ENCODE assay signal across 10 mouse cellular contexts in the genomic region with DNA sequence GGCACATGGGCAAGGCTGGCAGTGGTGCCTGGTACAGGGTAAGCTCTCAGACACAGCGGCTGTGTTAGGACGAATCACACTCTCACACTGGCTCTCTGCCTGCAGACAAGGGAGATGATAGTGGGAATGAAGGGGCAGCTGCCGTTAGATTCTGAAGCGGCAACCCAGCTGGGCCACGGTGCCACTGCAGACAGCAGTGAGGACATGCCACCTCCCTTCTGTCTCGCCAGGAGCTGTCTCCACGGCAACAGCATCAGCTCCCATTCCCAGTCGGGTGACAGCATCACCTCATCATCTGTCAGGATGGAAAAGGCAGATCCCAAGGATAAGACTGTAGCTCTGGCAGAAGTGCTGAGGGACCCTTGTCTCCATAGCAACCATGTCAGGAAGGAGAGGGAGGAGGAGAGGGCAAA. TPM values are rescaled to one million over a fixed set of nuclear protein-coding genes. Genes with fewer than 3 reads are reported as not detected.
A peak's percentile ranks its signal among the peaks of the same experiment; 100 is the strongest.
DNase-seq lines count a peak whose midpoint lies in the region; ATAC-seq lines count a peak whose summit lies in the region.
"Had no signal": no experiment of that assay in that cellular context is flagged by ENCODE, and none has a peak within 500 bp of the region (broad histone marks: within the 10 kb centered on the region; RNA-seq: fewer than 3 reads in every experiment).

No protein-coding gene starts in this region.

- WGBS in heart, embryonic 13.5 days, result 42% methylated on average over 8 of the region's 8 CpGs
- WGBS in forebrain, embryonic 12.5 days, result 49% methylated on average over 8 of the region's 8 CpGs
- 14% methylated on average over 8 of the region's 8 CpGs for WGBS in neural tube, embryonic 15.5 days
- 79% methylated on average over 8 of the region's 8 CpGs for WGBS in liver, embryonic 11.5 days

- no peak for ATAC-seq in heart, embryonic 13.5 days (ENCODE audit: extremely low read depth, insufficient number of reproducible peaks, low FRiP score, low TSS enrichment)
- peak; percentile 91 for ATAC-seq in forebrain, embryonic 12.5 days (ENCODE audit: low FRiP score)
- ATAC-seq in neural tube, embryonic 15.5 days (ENCODE audit: low FRiP score), result peak; percentile 84
- no peak for ATAC-seq in liver, embryonic 11.5 days (replicated peaks; ENCODE audit: low FRiP score)

- H3K4me2 ChIP-seq in heart, embryonic 13.5 days, result no peak overlapping the region
- peak overlapping the region; percentile 25 for H3K4me2 ChIP-seq in forebrain, embryonic 12.5 days
- peak overlapping the region; percentile 42 for H3K4me2 ChIP-seq in neural tube, embryonic 15.5 days
- H3K4me2 ChIP-seq in liver, embryonic 11.5 days, result no peak overlapping the region

- H3K36me3 ChIP-seq in heart, embryonic 13.5 days, result peaks cover 86% of the 10 kb centered on the region
- peaks cover 72% of the 10 kb centered on the region for H3K36me3 ChIP-seq in forebrain, embryonic 12.5 days (replicated peaks)
- peaks cover 45% of the 10 kb centered on the region for H3K36me3 ChIP-seq in neural tube, embryonic 15.5 days
- H3K36me3 ChIP-seq in liver, embryonic 11.5 days (ENCODE audit: control insufficient read depth, insufficient read depth, low read length), result peaks cover 19% of the 10 kb centered on the region

- peaks cover 5% of the 10 kb centered on the region; the same call in 1 of the 2 replicates for H3K9me3 ChIP-seq in heart, embryonic 13.5 days
- H3K9me3 ChIP-seq in forebrain, embryonic 12.5 days, result no peaks in the 10 kb centered on the region
- H3K9me3 ChIP-seq in neural tube, embryonic 15.5 days (replicated peaks), result no peaks in the 10 kb centered on the region
- no peaks in the 10 kb centered on the region for H3K9me3 ChIP-seq in liver, embryonic 11.5 days (ENCODE audit: control insufficient read depth, low read length)

- peaks cover 40% of the 10 kb centered on the region for H3K4me1 ChIP-seq in heart, embryonic 13.5 days
- peaks cover 35% of the 10 kb centered on the region for H3K4me1 ChIP-seq in forebrain, embryonic 12.5 days
- peaks cover 54% of the 10 kb centered on the region for H3K4me1 ChIP-seq in neural tube, embryonic 15.5 days
- no peaks in the 10 kb centered on the region for H3K4me1 ChIP-seq in liver, embryonic 11.5 days (replicated peaks; ENCODE audit: control insufficient read depth, insufficient read depth, low read length)

- 0 out of 2 replicates have a peak overlapping the region, but pooled peaks have one; percentile 2 for H3K9ac ChIP-seq in heart, embryonic 13.5 days
- H3K9ac ChIP-seq in forebrain, embryonic 12.5 days, result 0 out of 2 replicates have a peak overlapping the region, but pooled peaks have one; percentile 12
- H3K9ac ChIP-seq in neural tube, embryonic 15.5 days (replicated peaks), result peak overlapping the region; percentile 10; the same call in 1 of the 2 replicates
- no peak overlapping the region for H3K9ac ChIP-seq in liver, embryonic 11.5 days (ENCODE audit: low read depth, low read length)

- peak overlapping the region; percentile 32 for H3K27ac ChIP-seq in heart, embryonic 13.5 days (replicated peaks)
- peak overlapping the region; percentile 91 for H3K27ac ChIP-seq in forebrain, embryonic 12.5 days
- H3K27ac ChIP-seq in neural tube, embryonic 15.5 days (replicated peaks), result peak overlapping the region; percentile 88
- H3K27ac ChIP-seq in liver, embryonic 11.5 days (ENCODE audit: low read depth, low read length), result no peak overlapping the region

- DNase-seq in heart, adult 9 months (ENCODE audit: low spot score in 2 of 2), result no peak
- peak; percentile 73 to 75 for DNase-seq in layer of hippocampus, postnatal 10 days (ENCODE audit: low spot score in 2 of 2)
- no peak for DNase-seq in gastrocnemius, adult 18-20 months (ENCODE audit: low spot score)
- no peak for DNase-seq in ovary, postnatal 14 days (ENCODE audit: low spot score)
- no peak for DNase-seq in liver, embryonic 11.5 days (ENCODE audit: low spot score)
- DNase-seq: heart, adult 11 months had no signal

- no peaks in the 10 kb centered on the region for H3K27me3 ChIP-seq in heart, embryonic 13.5 days (replicated peaks)
- no peaks in the 10 kb centered on the region for H3K27me3 ChIP-seq in forebrain, embryonic 12.5 days
- H3K27me3 ChIP-seq in neural tube, embryonic 15.5 days (replicated peaks), result no peaks in the 10 kb centered on the region
- H3K27me3 ChIP-seq in liver, embryonic 11.5 days (replicated peaks; ENCODE audit: control insufficient read depth, insufficient read depth, low read length), result no peaks in the 10 kb centered on the region

- no peak overlapping the region for H3K4me3 ChIP-seq in heart, embryonic 13.5 days
- no peak overlapping the region for H3K4me3 ChIP-seq in forebrain, embryonic 12.5 days (replicated peaks)
- no peak overlapping the region; the same call in 1 of the 2 replicates for H3K4me3 ChIP-seq in neural tube, embryonic 15.5 days (replicated peaks)
- no peak overlapping the region for H3K4me3 ChIP-seq in liver, embryonic 11.5 days (ENCODE audit: low read depth, low read length)

RNA-seq across cellular contexts. Expression of a gene that starts 29.2 kb away (rescaled TPM):
- 2.6 TPM in 2 replicates for polyA plus RNA-seq in heart, embryonic 13.5 days (2015; fragmentation: Nextera tagmentation; extraction: Ambion mirVana)
- 6.0 and 7.4 TPM in 2 replicates for polyA plus RNA-seq in forebrain, embryonic 12.5 days (2016; fragmentation: Nextera tagmentation; extraction: Ambion mirVana)
- 10 to 100 TPM; 74.1 to 79.6 TPM for total RNA-seq in layer of hippocampus, postnatal 10 days (2021)
- 3.3 and 4.9 TPM in 2 replicates for polyA plus RNA-seq in neural tube, embryonic 15.5 days (2015; fragmentation: Nextera tagmentation; extraction: Ambion mirVana)
- total RNA-seq in gastrocnemius, adult 18-20 months (2021), result 1 to 10 TPM; 2.7 to 3.9 TPM
- polyA plus RNA-seq in liver, embryonic 11.5 days (2014; fragmentation: Nextera tagmentation; extraction: Ambion mirVana), result 4.0 and 5.3 TPM in 2 replicates

RNA-seq across cellular contexts. Expression of a gene that starts 37.0 kb away (rescaled TPM):
- not detected in 2 replicates for polyA plus RNA-seq in heart, embryonic 13.5 days (2015; fragmentation: Nextera tagmentation; extraction: Ambion mirVana)
- not detected in 2 replicates for polyA plus RNA-seq in forebrain, embryonic 12.5 days (2016; fragmentation: Nextera tagmentation; extraction: Ambion mirVana)
- not detected for total RNA-seq in layer of hippocampus, postnatal 10 days (2021)
- polyA plus RNA-seq in neural tube, embryonic 15.5 days (2015; fragmentation: Nextera tagmentation; extraction: Ambion mirVana), result 0.43 TPM in 1 of 2 replicates, not detected in the other
- not detected for total RNA-seq in gastrocnemius, adult 18-20 months (2021)
- not detected in 2 replicates for polyA plus RNA-seq in liver, embryonic 11.5 days (2014; fragmentation: Nextera tagmentation; extraction: Ambion mirVana)
- total RNA-seq: left cerebral cortex, postnatal 36 days had no signal

RNA-seq across cellular contexts. Expression of a gene that starts 42.9 kb away (rescaled TPM):
- polyA plus RNA-seq in heart, embryonic 13.5 days (2015; fragmentation: Nextera tagmentation; extraction: Ambion mirVana), result 30.2 and 33.6 TPM in 2 replicates
- 53.4 and 53.7 TPM in 2 replicates for polyA plus RNA-seq in forebrain, embryonic 12.5 days (2016; fragmentation: Nextera tagmentation; extraction: Ambion mirVana)
- 1 to 10 TPM; 5.2 to 8.3 TPM for total RNA-seq in layer of hippocampus, postnatal 10 days (2021)
- polyA plus RNA-seq in neural tube, embryonic 15.5 days (2015; fragmentation: Nextera tagmentation; extraction: Ambion mirVana), result 8.3 and 13.8 TPM in 2 replicates
- 1 to 10 TPM; 1.3 to 1.9 TPM for total RNA-seq in gastrocnemius, adult 18-20 months (2021)
- 45.0 and 45.7 TPM in 2 replicates for polyA plus RNA-seq in liver, embryonic 11.5 days (2014; fragmentation: Nextera tagmentation; extraction: Ambion mirVana)

RNA-seq across cellular contexts. Expression of a gene that starts 58.0 kb away (rescaled TPM):
- polyA plus RNA-seq in heart, embryonic 13.5 days (2015; fragmentation: Nextera tagmentation; extraction: Ambion mirVana), result 28.6 and 30.4 TPM in 2 replicates
- polyA plus RNA-seq in forebrain, embryonic 12.5 days (2016; fragmentation: Nextera tagmentation; extraction: Ambion mirVana), result 50.5 and 54.0 TPM in 2 replicates
- total RNA-seq in layer of hippocampus, postnatal 10 days (2021), result 100 to 1,000 TPM; 360 to 416 TPM
- polyA plus RNA-seq in neural tube, embryonic 15.5 days (2015; fragmentation: Nextera tagmentation; extraction: Ambion mirVana), result 158 and 168 TPM in 2 replicates
- total RNA-seq in gastrocnemius, adult 18-20 months (2021), result 10 to 100 TPM; 34.0 to 34.1 TPM
- 58.9 and 68.3 TPM in 2 replicates for polyA plus RNA-seq in liver, embryonic 11.5 days (2014; fragmentation: Nextera tagmentation; extraction: Ambion mirVana)

Comparison
In these comparisons a context has a peak if more than half of its experiments do, and no peak if none do; other contexts are left out.
1. ATAC-seq: peak in forebrain, embryonic 12.5 days (single experiment) and neural tube, embryonic 15.5 days (single experiment); none in heart, embryonic 13.5 days (single experiment) and liver, embryonic 11.5 days (single experiment).
2. H3K4me2 ChIP-seq: peak in forebrain, embryonic 12.5 days (single experiment) and neural tube, embryonic 15.5 days (single experiment); none in heart, embryonic 13.5 days (single experiment) and liver, embryonic 11.5 days (single experiment).
3. DNase-seq: peak in layer of hippocampus, postnatal 10 days (2 of 2); none in heart, adult 9 months (0 of 2), gastrocnemius, adult 18-20 months (single experiment), ovary, postnatal 14 days (single experiment) and liver, embryonic 11.5 days (single experiment).